Mouse (Mus musculus) spleen, adult 2 months (tissue): Measurements from ENCODE around the gene Prss38. TPM values are rescaled to one million over a fixed set of nuclear protein-coding genes. Genes with fewer than 3 reads are reported as not detected.

ENCODE experiments used
- DNase-seq, 2 experiments: peaks; one replicate each; pipeline versions ENCODE4 v3.0.0 to v3.0.0-alpha.2; 2012 to 2021; ENCODE audit warnings: low spot score in 2 of 2, low read depth in 1 of 2
- H3K27ac ChIP-seq: fragments of 200-500 bp; 2 replicates; pipeline ENCODE4 v1.5.1; 2012; ENCODE audit warnings: low read length, inconsistent platforms; ENCODE audit not compliant: insufficient read depth
- H3K27me3 ChIP-seq: fragments of 200-500 bp; 2 replicates; pipeline ENCODE4 v1.6.1; 2012; ENCODE audit warnings: mild to moderate bottlenecking, moderate library complexity, low read length, inconsistent platforms; ENCODE audit not compliant: control insufficient read depth, insufficient read depth
- H3K36me3 ChIP-seq: fragments of 200-500 bp; 2 replicates; pipeline ENCODE4 v1.6.1; 2012; ENCODE audit warnings: mild to moderate bottlenecking, low read length, inconsistent platforms; ENCODE audit not compliant: control insufficient read depth, insufficient read depth
- H3K4me1 ChIP-seq: fragments of 200-500 bp; 2 replicates; pipeline ENCODE4 v1.6.1; 2011; ENCODE audit warnings: inconsistent platforms; ENCODE audit not compliant: control insufficient read depth, insufficient read depth, insufficient read length
- H3K4me3 ChIP-seq: fragments of 200-500 bp; 2 replicates; pipeline ENCODE4 v1.5.1; 2011; ENCODE audit warnings: mild to moderate bottlenecking, inconsistent platforms; ENCODE audit not compliant: insufficient read depth, insufficient read length; ENCODE audit errors: extremely low read depth
- CTCF ChIP-seq: fragments of 200-500 bp; IDR thresholded peaks from 2 replicates; pipeline ENCODE4 v1.5.1; 2011; ENCODE audit warnings: mild to moderate bottlenecking, inconsistent platforms; ENCODE audit not compliant: insufficient read depth, insufficient read length, insufficient replicate concordance; ENCODE audit errors: extremely low read depth
- POLR2A ChIP-seq: fragments of 200-500 bp; IDR thresholded peaks from 2 replicates; pipeline ENCODE4 v1.6.1; 2011; ENCODE audit warnings: low read depth, low read length, inconsistent platforms
- WGBS: fragments of 180-500 bp; shearing (Covaris S2); methylation state at CpG from one replicate; pipeline ENCODE4 v1.1.7; 2018; 5-methylcytosine and 5-hydroxymethylcytosine counted together
- polyA plus RNA-seq: library from polyadenylated mRNA; depleted of rRNA; stranded (reverse); fragments of >200 nt; gene quantifications from 2 replicates; pipeline ENCODE4 v1.2.3, GENCODE M21; 2012; rRNA removed

The Prss38 gene
- polyA plus RNA-seq: not detected in 2 replicates

DNA sequence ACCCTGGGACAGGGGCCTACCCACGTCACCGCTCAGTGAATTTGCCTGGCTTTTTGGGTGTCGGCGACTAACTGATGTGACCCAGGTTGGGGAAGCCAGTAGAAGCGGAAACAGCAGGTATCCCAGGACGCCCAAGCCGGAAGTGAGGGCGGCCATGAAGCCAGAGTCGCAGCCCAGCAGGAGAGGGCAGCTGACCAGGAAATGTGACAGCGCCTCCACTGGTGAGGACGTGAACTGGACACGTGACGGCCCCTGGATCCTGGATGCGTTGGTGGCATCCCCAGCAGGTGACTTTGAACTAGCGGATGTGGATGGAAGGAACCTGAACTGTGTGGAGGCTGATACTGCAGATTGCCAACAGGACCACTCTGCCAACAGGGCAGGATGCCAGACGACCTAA, at the start of gene Prss38:
Gene Prss38 (minus strand): TSS at position 183 of the 400 bp plus-strand sequence.
- no peak for TF ChIP-seq POLR2A
- TF ChIP-seq CTCF: no peak
- Histone ChIP-seq H3K36me3 (no peaks in the 10 kb centered on the region), H3K4me1 (no peaks in the 10 kb centered on the region), H3K27ac (no peak within 1 kb of the TSS), H3K27me3 (0 out of 2 replicates have a peak, but pooled peaks cover 2% of the 10 kb centered on the region), H3K4me3 (no peak within 1 kb of the TSS)
- WGBS: 92% methylated on average over 16 of the region's 16 CpGs
- no peak for DNase-seq

DNA sequence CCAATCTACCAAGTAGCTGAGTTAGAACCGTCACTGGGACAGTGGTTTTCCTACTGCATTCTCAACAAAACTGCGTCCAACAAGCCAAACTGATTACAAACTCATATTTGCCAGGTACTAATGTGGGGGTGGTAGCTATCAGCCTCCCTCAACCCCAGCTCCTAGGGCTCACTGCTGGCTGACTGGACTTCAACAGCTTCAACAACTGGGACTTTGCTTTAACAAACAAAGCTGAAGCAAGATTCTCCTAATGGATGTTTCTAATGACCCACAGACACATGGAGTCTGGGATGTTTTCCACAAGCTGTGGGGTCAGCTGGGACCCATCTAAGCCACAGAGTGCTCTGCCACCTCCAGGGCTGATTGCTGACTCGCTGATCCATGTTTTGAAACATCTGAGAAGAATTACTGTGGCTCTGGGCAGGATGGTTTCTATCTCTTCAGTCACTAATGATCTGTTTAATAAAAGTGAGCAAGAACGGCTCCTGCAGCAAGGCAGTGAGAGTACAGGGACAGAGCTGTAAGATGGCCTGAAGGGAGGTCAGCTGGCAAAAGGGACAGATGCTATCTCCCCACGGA, 47.6 kb upstream of the Prss38 start:
- 86% methylated on average over 5 of the region's 5 CpGs for WGBS
- H3K36me3 ChIP-seq: 0 out of 2 replicates have a peak, but pooled peaks cover 2% of the 10 kb centered on the region
- H3K27ac ChIP-seq: no peak overlapping the region
- H3K27me3 ChIP-seq: no peaks in the 10 kb centered on the region
- no peak overlapping the region for H3K4me3 ChIP-seq
- H3K4me1 ChIP-seq: peaks cover 6% of the 10 kb centered on the region; the same call in 1 of the 2 replicates
- DNase-seq: no peak
- no peak for TF ChIP-seq POLR2A
- TF ChIP-seq CTCF: no peak

DNA sequence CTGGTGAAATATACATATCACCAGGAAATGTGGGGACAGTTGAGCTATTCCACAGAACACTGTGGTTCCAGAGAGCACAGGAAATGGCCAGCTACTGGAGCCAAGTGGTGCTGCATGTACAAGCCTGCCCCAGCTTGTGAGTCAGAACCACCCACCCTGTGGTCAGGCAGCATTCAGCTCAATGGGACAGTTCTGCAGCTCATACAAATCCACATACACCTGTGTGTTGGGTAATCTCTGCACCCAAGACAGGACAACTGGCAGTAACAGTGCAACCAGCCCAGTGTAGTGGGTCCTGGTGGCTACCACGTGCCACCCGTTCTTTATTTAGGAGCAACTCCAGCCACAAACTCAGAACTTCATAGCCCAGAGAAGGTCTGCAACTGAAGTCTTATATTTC, 46.5 kb upstream of the Prss38 start:
- WGBS: 31% methylated on average over 2 of the region's 2 CpGs
- Histone ChIP-seq H3K4me1 (peaks cover 6% of the 10 kb centered on the region; the same call in 1 of the 2 replicates), H3K4me3 (no peak overlapping the region), H3K36me3 (no peaks in the 10 kb centered on the region), H3K27ac (no peak overlapping the region), H3K27me3 (no peaks in the 10 kb centered on the region)
- no peak for DNase-seq
- TF ChIP-seq POLR2A: no peak
- TF ChIP-seq CTCF: no peak

DNA sequence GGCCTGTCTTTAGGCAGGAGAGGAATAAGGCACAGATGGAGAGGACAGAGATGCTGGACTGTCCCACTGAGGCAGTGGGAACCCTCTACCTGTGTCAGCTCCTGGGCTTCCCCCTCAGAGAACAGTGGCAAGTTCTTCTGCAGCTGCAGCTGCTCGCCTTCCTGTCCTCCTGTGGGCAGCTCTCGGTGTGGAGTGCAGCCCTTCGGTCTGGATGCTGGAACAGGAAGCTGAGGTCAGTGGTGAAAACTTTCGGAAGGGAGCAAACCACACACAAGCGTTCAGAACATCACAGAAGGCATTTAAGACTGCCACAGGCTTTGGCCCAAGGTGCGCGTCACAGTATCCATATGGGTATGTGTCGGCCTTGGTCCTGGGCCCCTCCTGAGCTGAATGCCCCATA, 46.0 kb upstream of the Prss38 start:
- H3K27me3 ChIP-seq: no peaks in the 10 kb centered on the region
- peaks cover 6% of the 10 kb centered on the region; the same call in 1 of the 2 replicates for H3K4me1 ChIP-seq
- no peak overlapping the region for H3K4me3 ChIP-seq
- no peaks in the 10 kb centered on the region for H3K36me3 ChIP-seq
- TF ChIP-seq CTCF (no peak), POLR2A (no peak)
- DNase-seq: peak in 1 of 2 experiments; percentile 6
- H3K27ac ChIP-seq: no peak overlapping the region
- 24% methylated on average over 8 of the region's 8 CpGs for WGBS

DNA sequence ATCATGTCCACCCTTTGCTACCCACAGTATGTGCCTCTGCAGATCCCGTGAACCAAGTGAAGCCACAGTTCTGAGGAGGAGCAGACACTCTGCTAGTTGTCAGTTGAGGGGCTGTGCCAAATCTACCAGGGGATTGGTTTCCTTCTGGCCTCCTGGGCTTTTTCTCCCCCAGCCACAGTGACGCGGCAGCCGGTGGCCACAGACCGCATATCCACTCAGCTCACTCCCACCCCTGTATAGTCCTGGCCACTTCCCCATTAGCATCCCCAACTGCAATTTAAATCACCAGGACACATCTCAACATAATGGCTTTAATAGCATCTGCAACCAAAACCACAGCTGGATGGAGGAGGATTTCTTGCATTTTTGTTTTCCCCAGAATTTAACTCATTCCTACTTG, 43.3 kb upstream of the Prss38 start:
- Histone ChIP-seq H3K36me3 (no peaks in the 10 kb centered on the region), H3K4me3 (no peak overlapping the region)
- 15% methylated on average over 5 of the region's 5 CpGs for WGBS

DNA sequence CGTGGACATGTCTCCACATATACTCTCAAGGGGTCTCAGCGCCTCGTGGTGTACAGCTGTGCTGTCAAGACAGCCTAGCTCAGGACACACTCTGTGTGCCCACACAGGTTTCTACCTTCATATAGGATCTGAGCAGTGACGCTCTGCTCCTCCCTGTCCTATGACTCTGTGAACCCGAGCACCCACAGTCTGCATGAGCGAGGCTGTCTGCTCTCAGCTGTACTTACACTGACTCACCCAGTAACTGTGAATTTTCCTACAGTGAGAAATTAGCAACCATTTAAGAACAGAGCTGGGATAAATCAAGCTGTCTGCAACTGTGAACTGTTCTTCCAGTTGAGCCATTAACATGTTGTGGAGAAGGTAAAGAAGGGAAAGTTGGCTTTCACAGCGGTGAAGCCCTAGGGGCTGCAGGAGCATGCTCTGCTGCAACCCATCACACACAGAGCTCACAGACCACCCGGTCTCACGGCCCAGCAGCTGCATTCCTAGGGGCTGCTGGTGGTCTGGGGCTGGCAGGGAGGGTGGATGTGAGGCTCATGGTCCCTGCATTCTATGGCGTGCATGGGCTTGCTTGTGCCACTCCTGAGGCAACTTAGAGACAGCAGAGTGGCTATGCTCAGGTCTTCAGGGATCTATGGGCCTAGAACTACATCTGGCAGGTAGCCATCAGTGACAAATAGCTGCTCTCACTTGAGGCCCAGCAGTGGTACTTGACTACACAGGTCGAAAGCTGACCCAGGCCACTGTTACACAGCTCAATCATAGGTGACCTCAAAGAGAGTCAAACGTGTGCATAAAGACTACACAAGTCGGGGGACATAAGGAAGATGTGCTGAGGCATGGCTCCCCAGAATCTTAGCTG, 37.8 kb upstream of the Prss38 start:
- Histone ChIP-seq H3K27me3 (no peaks in the 10 kb centered on the region), H3K27ac (no peak overlapping the region), H3K4me3 (no peak overlapping the region), H3K4me1 (no peaks in the 10 kb centered on the region), H3K36me3 (no peaks in the 10 kb centered on the region)
- TF ChIP-seq CTCF (no peak), POLR2A (no peak)
- WGBS: 90% methylated on average over 13 of the region's 13 CpGs
- no peak for DNase-seq

More for the DNA sequence above, 43.3 kb upstream of the Prss38 start:
- Histone ChIP-seq H3K27ac (no peak overlapping the region), H3K4me1 (peaks cover 3% of the 10 kb centered on the region; the same call in 1 of the 2 replicates), H3K27me3 (no peaks in the 10 kb centered on the region)
- TF ChIP-seq POLR2A (no peak), CTCF (no peak)
- DNase-seq: no peak
